Mouse (Mus musculus) liver, embryonic 16.5 days (tissue): ENCODE data around the gene Vta1. TPM values are rescaled to one million over a fixed set of nuclear protein-coding genes. Genes with fewer than 3 reads are reported as not detected.

Experiments used
- polyA plus RNA-seq: library from polyadenylated mRNA; unstranded; fragments of >200 nt; fragmentation: Nextera tagmentation; extraction: Ambion mirVana; gene quantifications from 2 replicates; pipeline ENCODE4 v1.2.1, GENCODE M21; 2015

Vta1 gene
- polyA plus RNA-seq, 1 experiment from 2014 or later = 33.6 TPM

Other genes with a start within 250 kb of the Vta1 start
- 0.53 and 0.63 TPM in 2 replicates for gene Adgrg6, start 159.9 kb downstream of the Vta1 start, polyA plus RNA-seq
- 0.06 TPM in 1 of 2 replicates, not detected in the other for gene Nmbr, start within 50 bp of the Vta1 start, polyA plus RNA-seq
- not detected in 2 replicates for gene Gje1, start 12.7 kb upstream of the Vta1 start, polyA plus RNA-seq